Mouse (Mus musculus): Measurements from ENCODE around the gene Cd247.

Gene Cd247

GRCm38 (mm10) chr1:165891686-165892085, 103.2 kb downstream of the Cd247 start:
- ChIA-PET POLR2A (interaction anchor here in 2 of 4 experiments (1.0 to 1.6 kb wide), 4 partner anchors 14 to 31 kb away, joined by 3 to 5 read pairs (median 4); no protein-coding TSS in a partner anchor), CTCF (no interaction called here)

GRCm38 (mm10) chr1:165903596-165903995, 115.1 kb downstream of the Cd247 start:
- POLR2A ChIA-PET = interaction anchor here in 2 of 4 experiments (0.6 to 1.8 kb wide), 3 partner anchors 10 to 168 kb away, joined by 3 to 4 read pairs (median 4); no protein-coding TSS in a partner anchor
- CTCF ChIA-PET = no interaction called here

- POLR2A ChIA-PET = interaction anchor here in 1 of 4 experiments (0.6 to 1.4 kb wide), 5 partner anchors 9 to 1605 kb away, joined by 3 to 4 read pairs (median 4); no protein-coding TSS in a partner anchor
- CTCF ChIA-PET = no interaction called here
Observed at GRCm38 (mm10) chr1:165908153-165908552, 119.7 kb downstream of the Cd247 start.

GRCm38 (mm10) chr1:165908806-165909205, 120.3 kb downstream of the Cd247 start:
- CTCF ChIA-PET = no interaction called here
- POLR2A ChIA-PET = interaction anchor here in 1 of 4 experiments (1.0 to 1.4 kb wide), 4 partner anchors 10 to 32 kb away, joined by 3 to 4 read pairs (median 4); no protein-coding TSS in a partner anchor

DNA sequence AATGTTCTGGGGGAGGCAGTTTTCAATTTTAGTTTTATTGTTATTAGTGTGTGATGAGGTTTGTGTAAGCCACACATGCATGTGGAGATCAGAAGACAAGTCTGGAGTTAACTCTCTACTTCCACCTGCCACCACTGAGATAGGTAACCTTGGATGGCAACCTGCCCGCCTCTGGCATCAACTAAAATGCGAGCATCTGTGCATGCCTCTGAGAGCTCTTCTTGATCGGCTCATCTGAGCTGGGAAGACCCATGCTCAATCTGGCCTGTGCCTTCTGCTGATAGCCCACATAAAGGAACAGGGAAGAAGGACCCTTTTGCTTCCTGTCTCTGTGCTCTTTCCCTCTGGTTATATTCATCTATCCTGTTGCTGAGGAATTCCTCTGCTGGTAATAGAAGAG, 121.0 kb downstream of the Cd247 start:
- POLR2A ChIA-PET = interaction anchor here in 1 of 4 experiments (0.5 to 1.4 kb wide), 3 partner anchors 10 to 49 kb away, joined by 3 to 7 read pairs (median 4); no protein-coding TSS in a partner anchor
- CTCF ChIA-PET = no interaction called here

GRCm38 (mm10) chr1:165913720-165914415, 125.4 kb downstream of the Cd247 start:
- ChIA-PET CTCF (interaction anchor here in 1 of 4 experiments (0.6 kb wide), 1 partner anchor 1120 kb away, joined by 3 read pairs; no protein-coding TSS in a partner anchor), POLR2A (interaction anchor here in 1 of 4 experiments (0.7 to 1.3 kb wide), 2 partner anchors 28 to 126 kb away, joined by 3 read pairs; no protein-coding TSS in a partner anchor)

DNA sequence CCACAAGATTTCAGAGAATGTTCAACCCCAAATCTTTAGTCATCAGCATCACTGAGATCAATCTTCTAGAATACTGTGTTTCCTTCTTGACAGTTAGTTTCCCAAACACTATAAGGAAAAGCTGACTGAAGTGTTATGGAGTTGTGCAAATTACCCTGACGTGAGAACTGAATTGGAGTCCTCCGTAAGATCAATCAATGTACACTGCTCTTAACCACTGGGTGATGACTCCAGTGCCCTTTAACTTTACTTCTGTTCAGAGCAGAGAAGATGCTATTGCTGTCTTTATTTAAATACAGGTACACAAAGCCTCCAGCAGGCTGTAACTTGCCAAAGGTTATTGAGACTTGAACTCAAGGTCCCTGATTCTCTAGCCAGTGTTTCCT, 125.9 kb downstream of the Cd247 start:
- CTCF ChIA-PET = no interaction called here
- POLR2A ChIA-PET = interaction anchor here in 1 of 4 experiments (1.3 kb wide), 1 partner anchor 28 kb away, joined by 3 read pairs; no protein-coding TSS in a partner anchor

GRCm38 (mm10) chr1:165921026-165921425, 132.5 kb downstream of the Cd247 start:
- CTCF ChIA-PET = interaction anchor here in 2 of 4 experiments (0.6 to 1.0 kb wide), 5 partner anchors 28 to 233 kb away, joined by 3 to 4 read pairs (median 3); no protein-coding TSS in a partner anchor
- POLR2A ChIA-PET = interaction anchor here in 1 of 4 experiments (0.7 to 1.0 kb wide), 2 partner anchors 10 to 37 kb away, joined by 3 read pairs; no protein-coding TSS in a partner anchor

DNA sequence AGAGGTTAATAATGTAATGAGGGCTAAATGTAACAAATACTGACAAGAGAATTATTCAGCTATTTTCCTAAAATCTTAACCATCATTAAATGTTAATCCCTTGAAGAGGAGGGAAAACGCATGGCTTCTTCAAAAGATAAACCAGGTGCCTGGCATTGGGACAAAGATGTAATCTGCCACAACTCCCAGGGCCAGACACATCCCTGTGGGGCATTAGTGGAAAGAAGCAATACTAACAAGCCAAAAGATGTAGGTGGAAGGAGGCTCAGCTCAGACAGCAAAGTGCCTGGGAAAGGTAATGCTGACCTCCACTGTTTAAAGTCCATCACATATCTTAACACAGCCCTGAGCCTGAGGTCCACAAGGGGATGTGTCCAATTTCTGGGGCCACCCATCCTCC, 134.0 kb downstream of the Cd247 start:
- CTCF ChIA-PET = no interaction called here
- POLR2A ChIA-PET = no interaction called here

DNA sequence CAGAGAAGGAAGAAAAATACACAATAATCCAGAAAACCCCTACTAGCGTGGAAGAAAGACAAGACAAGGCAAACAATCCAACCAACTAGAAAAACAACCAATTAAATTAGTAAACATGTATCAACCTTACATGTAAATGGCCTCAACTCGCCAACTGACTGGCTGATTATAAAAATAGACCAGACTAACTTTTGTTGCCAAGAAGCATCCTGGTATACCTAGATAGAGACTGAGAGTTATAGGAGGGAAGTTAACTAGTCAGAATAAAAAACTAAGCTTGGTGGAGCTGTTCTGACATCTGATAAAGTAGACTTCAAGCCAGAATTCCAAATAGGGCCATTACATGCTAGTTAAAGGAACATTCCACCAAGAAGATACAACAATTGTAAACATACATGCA, 136.7 kb downstream of the Cd247 start:
- ChIA-PET CTCF (no interaction called here), POLR2A (interaction anchor here in 1 of 4 experiments (1.1 to 1.4 kb wide), 2 partner anchors 41 to 92 kb away, joined by 3 read pairs; no protein-coding TSS in a partner anchor)

Measured in embryonic stem cell, embryonic (primary cell).